Mouse (Mus musculus): ENCODE data around the gene Fam126a.

GRCm38 (mm10) chr5:24043367-24043766 lies 12.9 kb upstream of the Fam126a start:
- TF ChIP-seq POLR2A (IDR thresholded peaks at IDR 0.05; ENCODE audit: insufficient read length, low read depth) (no peak), USF1 (IDR thresholded peaks at IDR 0.05; ENCODE audit: low read depth) (no peak), MAX (IDR thresholded peaks at IDR 0.05; ENCODE audit: low read depth) (no peak), CEBPB (IDR thresholded peaks at IDR 0.05; ENCODE audit: insufficient read depth, poor library complexity, severe bottlenecking) (no peak), MYOD1 (IDR thresholded peaks at IDR 0.05; ENCODE audit: control insufficient read depth in 1 of 3, insufficient read length in 2 of 3, low read depth in 2 of 3) (peak in 2 of 3 experiments; percentile 57 to 81), SRF (IDR thresholded peaks at IDR 0.05; ENCODE audit: control insufficient read depth, insufficient read length, low read depth) (no peak), E2F4 (IDR thresholded peaks at IDR 0.05; ENCODE audit: insufficient read depth) (no peak), POLR2AphosphoS2 (IDR thresholded peaks at IDR 0.05; ENCODE audit: insufficient read length, low read depth) (no peak), MYOG (IDR thresholded peaks at IDR 0.05; ENCODE audit: control insufficient read depth in 1 of 3, insufficient read depth in 1 of 3, insufficient read length in 2 of 3, low read depth in 2 of 3) (peak in 2 of 3 experiments; percentile 7 to 86), TCF12 (IDR thresholded peaks at IDR 0.05; ENCODE audit: insufficient read depth, poor library complexity, severe bottlenecking) (no peak), TCF3 (IDR thresholded peaks at IDR 0.05; ENCODE audit: insufficient read length, low read depth) (peak; percentile 45), REST (IDR thresholded peaks at IDR 0.05; ENCODE audit: insufficient read depth, insufficient read length) (no peak)

Measured in myocyte (in vitro differentiated cells).